ENCODE assay signal across 8 mouse cellular contexts in the genomic region with DNA sequence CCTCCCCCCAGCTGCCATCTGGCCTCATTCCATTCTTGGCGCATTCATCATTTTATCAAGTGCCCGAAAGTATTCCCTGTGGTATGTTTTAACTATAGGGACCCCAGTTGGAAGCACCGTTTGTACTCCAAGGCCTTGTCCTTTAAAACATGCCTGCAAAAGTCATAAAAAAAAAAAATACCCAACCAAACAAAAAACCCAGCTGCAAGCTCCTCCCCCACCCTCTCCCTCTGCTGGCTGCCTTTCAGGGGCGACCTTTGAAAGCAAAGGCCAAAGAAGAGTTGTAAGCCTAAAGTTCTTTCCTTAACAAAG. TPM values are rescaled to one million over a fixed set of nuclear protein-coding genes. Genes with fewer than 3 reads are reported as not detected.
DNase-seq lines count a peak whose midpoint lies in the region; ATAC-seq and TF ChIP-seq lines count a peak whose summit lies in the region.

No protein-coding gene starts in this region.

- peak overlapping the region; percentile 99 for H3K9ac ChIP-seq in heart, embryonic 11.5 days (ENCODE audit: low read depth, low read length)
- peak overlapping the region; percentile 89 for H3K9ac ChIP-seq in kidney, embryonic 16.5 days (replicated peaks; ENCODE audit: low read length)

- H3K4me3 ChIP-seq in left cerebral cortex, adult 2 months, result peak overlapping the region; percentile 99
- peak overlapping the region; percentile 83 for H3K4me3 ChIP-seq in heart, embryonic 11.5 days (ENCODE audit: low read depth, low read length)
- H3K4me3 ChIP-seq in kidney, embryonic 16.5 days (ENCODE audit: low read length), result peak overlapping the region; percentile 68

- 0% methylated on average over 4 of the region's 4 CpGs for WGBS in heart, embryonic 11.5 days (ENCODE audit: insufficient replicate concordance)
- 1% methylated on average over 4 of the region's 4 CpGs for WGBS in kidney, embryonic 16.5 days

- no peak for DNase-seq in left cerebral cortex, adult 2 months (ENCODE audit: extremely low spot score in 1 of 2, low spot score in 2 of 2)
- no peak for DNase-seq in left cerebral cortex, postnatal 36 days (ENCODE audit: low spot score in 2 of 2)
- DNase-seq in mesoderm, embryonic 11.5 days (ENCODE audit: low read depth, low spot score), result peak; percentile 55
- peak; percentile 69 for DNase-seq in thymus, postnatal 14 days
- no peak for DNase-seq in ovary, postnatal 10 days (ENCODE audit: low spot score)

- no peaks in the 10 kb centered on the region for H3K9me3 ChIP-seq in heart, embryonic 11.5 days (replicated peaks; ENCODE audit: control insufficient read depth, low read length)
- H3K9me3 ChIP-seq in kidney, embryonic 16.5 days (ENCODE audit: low read length), result no peaks in the 10 kb centered on the region

- TF ChIP-seq CTCF in left cerebral cortex, adult 2 months (IDR thresholded peaks at IDR 0.05), result no peak; the same call in none of the 2 replicates

- peaks cover 50% of the 10 kb centered on the region for H3K4me1 ChIP-seq in heart, embryonic 11.5 days (ENCODE audit: control insufficient read depth, insufficient read depth, low read length)
- peaks cover 46% of the 10 kb centered on the region for H3K4me1 ChIP-seq in kidney, embryonic 16.5 days (ENCODE audit: insufficient read depth, low read length)

- no peak for ATAC-seq in heart, embryonic 11.5 days (replicated peaks; ENCODE audit: insufficient number of reproducible peaks, low FRiP score, low TSS enrichment)
- no peak for ATAC-seq in kidney, embryonic 16.5 days (ENCODE audit: low FRiP score, low TSS enrichment)
- ATAC-seq in granulocyte monocyte progenitor cell, adult 5-6 weeks (replicated peaks; ENCODE audit: poor library complexity, severe bottlenecking), result no peak

- peak overlapping the region; percentile 42 for H3K27ac ChIP-seq in left cerebral cortex, adult 2 months
- peak overlapping the region; percentile 80; the same call in 1 of the 2 replicates for H3K27ac ChIP-seq in heart, embryonic 11.5 days (ENCODE audit: low read depth, low read length)
- peak overlapping the region; percentile 65; the same call in 1 of the 2 replicates for H3K27ac ChIP-seq in kidney, embryonic 16.5 days (ENCODE audit: low read length)

- peaks cover 13% of the 10 kb centered on the region for H3K36me3 ChIP-seq in heart, embryonic 11.5 days (ENCODE audit: control insufficient read depth, insufficient read depth, low read length)
- H3K36me3 ChIP-seq in kidney, embryonic 16.5 days (ENCODE audit: insufficient read depth, low read length), result peaks cover 27% of the 10 kb centered on the region

- H3K27me3 ChIP-seq in heart, embryonic 11.5 days (ENCODE audit: control insufficient read depth, insufficient read depth, low read length), result no peaks in the 10 kb centered on the region
- no peaks in the 10 kb centered on the region for H3K27me3 ChIP-seq in kidney, embryonic 16.5 days (ENCODE audit: insufficient read depth, low read length)

- peak overlapping the region; percentile 94 for H3K4me2 ChIP-seq in heart, embryonic 11.5 days
- H3K4me2 ChIP-seq in kidney, embryonic 16.5 days (replicated peaks; ENCODE audit: low read depth, low read length), result peak overlapping the region; percentile 98

- intact Hi-C loops in left cerebral cortex, adult 2 months (cut with DNase I), result loop anchor here (2.0 to 10.0 kb wide), 4 partner anchors 59 to 241 kb away; partner anchors contain the start of gene Usp46
- intact Hi-C loops in left cerebral cortex, postnatal 36 days (cut with DNase I), result loop anchor here (5.0 to 10.0 kb wide), 3 partner anchors 81 to 341 kb away; partner anchors contain the start of gene Usp46

RNA-seq across cellular contexts. Expression of gene Rasl11b, which starts 1.2 kb away (rescaled TPM):
- total RNA-seq in left cerebral cortex, adult 2 months (2021), result 100 to 1,000 TPM in 1 of 2 experiments, 10 to 100 TPM in 1; 72.5 to 103 TPM
- total RNA-seq in left cerebral cortex, postnatal 36 days (2021), result 100 to 1,000 TPM in 1 of 2 experiments, 10 to 100 TPM in 1; 80.7 to 123 TPM
- 75.9 and 87.0 TPM in 2 replicates for polyA plus RNA-seq in heart, embryonic 11.5 days (2014; fragmentation: Nextera tagmentation; extraction: Ambion mirVana)
- 75.1 and 78.0 TPM in 2 replicates for polyA plus RNA-seq in kidney, embryonic 16.5 days (2015; fragmentation: Nextera tagmentation; extraction: Ambion mirVana)
- total RNA-seq in granulocyte monocyte progenitor cell, adult 5-6 weeks (2014; fragmentation: Nextera tagmentation), result not detected in 2 replicates
- total RNA-seq in granulocyte monocyte progenitor cell, adult 5-6 weeks (2017), result 0.99 and 1.8 TPM in 2 replicates

Comparison
In these comparisons a context has a peak if more than half of its experiments do, and no peak if none do; other contexts are left out.
1. DNase-seq: peak in mesoderm, embryonic 11.5 days (single experiment) and thymus, postnatal 14 days (single experiment); none in left cerebral cortex, adult 2 months (0 of 2), left cerebral cortex, postnatal 36 days (0 of 2) and ovary, postnatal 10 days (single experiment).
2. RNA of gene Rasl11b, which starts 1.2 kb away (total RNA-seq): 80.7 to 123 TPM in left cerebral cortex, postnatal 36 days and 72.5 to 103 TPM in left cerebral cortex, adult 2 months; 0.99 to 1.8 TPM in granulocyte monocyte progenitor cell, adult 5-6 weeks; every median in the first group is over 10 times any median in the second.
3. Peak in every context shown above with its lines, with median percentiles within 50 percentile points of each other: H3K27ac ChIP-seq and H3K4me3 ChIP-seq.